Mouse (Mus musculus): ENCODE results near the gene Prdm2. TPM values are rescaled to one million over a fixed set of nuclear protein-coding genes. Genes with fewer than 3 reads are reported as not detected.

Gene Prdm2
- total RNA-seq, 2 experiments from 2014 or later, result 31.6 to 34.6 TPM

GRCm38 (mm10) chr4:143120008-143120407, 92.8 kb downstream of the Prdm2 start:
- DNase-seq (ENCODE audit: low spot score in 2 of 2), result no peak
- intact Hi-C loops (cut with DNase I), result no loop called here

GRCm38 (mm10) chr4:143118843-143119242, 94.0 kb downstream of the Prdm2 start:
- intact Hi-C loops (cut with DNase I), result loop anchor here (10.0 kb wide), 1 partner anchor 96 kb away; the partner anchor contains the start of gene Prdm2
- DNase-seq (ENCODE audit: low spot score in 2 of 2), result peak in 1 of 2 experiments; percentile 35

GRCm38 (mm10) chr4:143115851-143116250, 96.9 kb downstream of the Prdm2 start:
- DNase-seq (ENCODE audit: low spot score in 2 of 2), result no peak
- intact Hi-C loops (cut with DNase I), result loop anchor here (10.0 kb wide), 1 partner anchor 99 kb away; the partner anchor contains the start of gene Prdm2

DNA sequence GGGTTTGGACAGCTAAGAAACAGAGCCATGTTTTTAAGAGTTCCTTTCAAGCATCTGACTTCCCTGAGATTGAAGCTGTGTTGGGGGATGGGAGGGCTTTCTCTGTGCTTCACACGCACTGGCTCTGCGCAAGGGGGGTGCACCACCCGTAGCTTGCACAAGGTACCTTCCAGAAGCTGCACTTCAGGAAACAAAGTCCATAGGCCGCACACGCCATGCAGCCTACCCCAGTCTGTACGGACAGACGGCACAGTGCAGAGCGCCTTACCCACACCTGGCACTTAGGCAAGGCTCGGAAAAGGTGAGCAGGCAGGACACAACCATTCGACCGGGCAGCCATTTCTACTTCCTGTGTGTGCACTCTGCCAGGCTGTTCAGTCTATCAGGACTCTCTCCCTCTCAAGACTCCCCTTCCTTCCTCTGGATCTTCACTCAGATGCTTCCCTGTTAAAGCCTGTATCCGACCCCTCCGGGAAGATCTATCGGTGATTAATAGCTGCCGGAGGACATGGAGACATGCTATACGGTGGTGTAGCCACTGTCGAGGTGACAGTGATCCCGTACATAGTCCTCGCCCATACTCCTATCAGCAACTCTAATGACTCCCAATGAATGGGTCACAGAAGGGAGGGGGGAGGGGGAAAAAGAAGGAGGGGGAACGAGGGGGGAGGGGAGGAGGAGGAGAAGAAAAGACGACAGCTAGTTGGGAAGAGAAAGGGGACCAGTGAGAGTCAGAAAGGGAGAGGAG, 98.4 kb downstream of the Prdm2 start:
- no peak for DNase-seq (ENCODE audit: low spot score in 2 of 2)
- intact Hi-C loops (cut with DNase I), result loop anchor here (5.0 to 10.0 kb wide), 2 partner anchors 48 to 100 kb away; partner anchors contain the start of gene Prdm2

DNA sequence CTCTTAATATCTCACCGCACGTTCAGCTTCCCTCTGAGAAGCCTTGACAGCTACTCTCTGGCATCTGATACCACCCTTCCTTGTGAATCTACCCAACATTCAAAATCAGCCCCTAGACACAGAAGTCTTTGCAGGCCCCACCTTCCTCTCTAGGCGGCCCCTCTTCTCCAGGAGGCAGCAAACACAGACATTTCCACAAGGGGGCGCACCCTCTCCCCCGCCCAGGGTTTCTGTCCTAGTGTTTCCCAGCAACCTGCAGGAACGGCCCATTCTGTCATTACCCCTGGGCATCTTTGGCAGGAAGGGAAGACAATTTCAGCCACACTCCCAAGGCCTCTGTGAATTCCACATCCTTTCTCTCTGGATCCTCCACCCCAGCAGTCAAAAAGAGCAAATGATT, 99.8 kb downstream of the Prdm2 start:
- DNase-seq (ENCODE audit: low spot score in 2 of 2), result peak; percentile 69 to 81
- intact Hi-C loops (cut with DNase I), result loop anchor here (5.0 to 10.0 kb wide), 2 partner anchors 49 to 102 kb away; partner anchors contain the start of gene Prdm2

DNA sequence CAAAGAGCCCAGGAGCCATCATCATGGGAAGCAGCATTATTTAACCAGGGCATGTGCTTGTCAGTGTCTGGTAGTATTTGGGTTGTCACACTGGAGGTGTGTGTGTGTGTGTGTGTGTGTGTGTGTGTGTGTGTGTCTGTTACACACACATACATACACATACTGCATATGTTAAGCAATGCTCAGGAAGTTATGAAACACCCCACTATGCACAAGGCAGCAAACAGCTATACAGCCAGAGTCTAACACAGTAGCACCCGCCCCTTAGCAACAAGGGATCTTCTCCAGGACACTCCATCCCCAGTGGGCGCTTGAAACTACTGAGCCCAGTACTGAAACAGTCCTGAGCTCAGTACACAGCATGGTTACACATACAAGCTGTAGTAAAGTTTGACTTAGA, 100.4 kb downstream of the Prdm2 start:
- no peak for DNase-seq (ENCODE audit: low spot score in 2 of 2)
- intact Hi-C loops (cut with DNase I), result loop anchor here (5.0 to 10.0 kb wide), 2 partner anchors 50 to 102 kb away; partner anchors contain the start of gene Prdm2

DNA sequence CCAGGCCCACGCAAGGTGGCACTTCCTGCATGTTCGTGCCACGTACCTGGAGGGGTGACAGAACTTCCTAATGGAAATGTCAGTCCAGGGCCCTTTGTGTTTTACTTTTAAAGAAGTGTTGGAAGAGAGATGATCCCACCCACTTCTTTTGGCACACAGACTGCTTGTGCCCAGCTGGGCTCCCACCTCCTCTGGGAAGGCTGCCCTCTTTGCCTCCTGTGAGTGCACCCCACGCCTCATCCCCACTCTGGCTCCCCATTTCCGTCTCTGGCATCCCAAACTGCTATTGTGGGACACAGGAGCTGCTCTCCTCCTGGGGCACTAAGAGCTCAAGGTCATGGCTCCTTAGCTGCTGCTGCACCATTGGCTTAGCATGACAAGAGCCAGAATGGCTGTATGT, 100.9 kb downstream of the Prdm2 start:
- intact Hi-C loops (cut with DNase I), result loop anchor here (5.0 to 10.0 kb wide), 2 partner anchors 50 to 103 kb away; partner anchors contain the start of gene Prdm2
- DNase-seq (ENCODE audit: low spot score in 2 of 2), result no peak

GRCm38 (mm10) chr4:143108552-143108951, 104.2 kb downstream of the Prdm2 start:
- intact Hi-C loops (cut with DNase I), result no loop called here
- no peak for DNase-seq (ENCODE audit: low spot score in 2 of 2)

DNA sequence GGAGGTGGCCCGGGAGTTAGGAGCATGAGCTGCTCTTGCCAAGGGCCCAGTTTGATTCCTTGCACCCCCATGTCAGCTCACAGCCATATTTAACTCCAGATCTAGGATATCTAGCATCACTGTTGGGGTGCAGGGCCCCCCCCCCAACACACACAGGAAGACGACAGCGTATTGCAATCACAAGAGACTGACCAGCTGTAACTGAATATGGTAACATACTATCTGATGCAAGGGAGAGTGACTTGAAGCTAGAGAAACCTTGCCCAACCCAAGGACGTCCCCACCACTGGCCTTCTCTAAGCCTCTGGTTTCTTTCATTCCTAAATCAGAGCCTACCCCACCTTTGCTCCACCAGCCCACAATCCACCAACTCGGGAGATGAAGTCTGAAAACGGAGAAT, 105.8 kb downstream of the Prdm2 start:
- DNase-seq (ENCODE audit: low spot score in 2 of 2), result no peak
- intact Hi-C loops (cut with DNase I), result no loop called here

- DNase-seq (ENCODE audit: low spot score in 2 of 2), result no peak
- intact Hi-C loops (cut with DNase I), result no loop called here
Observed at GRCm38 (mm10) chr4:143106566-143106965, 106.2 kb downstream of the Prdm2 start.

- DNase-seq (ENCODE audit: low spot score in 2 of 2), result no peak
- intact Hi-C loops (cut with DNase I), result no loop called here
Observed at GRCm38 (mm10) chr4:143104739-143105138, 108.1 kb downstream of the Prdm2 start.

DNA sequence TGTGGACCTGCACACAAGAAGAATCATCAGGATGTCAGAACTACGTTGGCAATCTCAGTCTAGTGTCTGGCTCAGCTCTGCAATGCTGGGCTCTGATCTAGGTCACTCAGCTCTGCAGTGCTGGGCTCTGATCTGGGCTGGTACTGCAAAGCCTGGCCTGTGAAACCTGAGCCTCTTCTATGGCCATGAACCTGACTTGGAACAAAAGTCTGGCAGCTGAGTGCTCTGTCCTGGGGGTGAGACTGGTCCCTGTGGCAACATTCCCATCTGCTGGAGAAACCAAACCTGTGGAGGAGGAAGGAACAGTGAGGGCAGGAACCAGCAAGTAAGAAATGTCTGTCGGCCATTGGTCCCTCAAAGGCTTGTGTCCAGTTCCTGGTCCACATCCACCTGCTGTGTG, 109.0 kb downstream of the Prdm2 start:
- DNase-seq (ENCODE audit: low spot score in 2 of 2), result no peak
- intact Hi-C loops (cut with DNase I), result no loop called here

- intact Hi-C loops (cut with DNase I), result no loop called here
- DNase-seq (ENCODE audit: low spot score in 2 of 2), result no peak
Observed at GRCm38 (mm10) chr4:143100157-143100556, 112.6 kb downstream of the Prdm2 start.

DNA sequence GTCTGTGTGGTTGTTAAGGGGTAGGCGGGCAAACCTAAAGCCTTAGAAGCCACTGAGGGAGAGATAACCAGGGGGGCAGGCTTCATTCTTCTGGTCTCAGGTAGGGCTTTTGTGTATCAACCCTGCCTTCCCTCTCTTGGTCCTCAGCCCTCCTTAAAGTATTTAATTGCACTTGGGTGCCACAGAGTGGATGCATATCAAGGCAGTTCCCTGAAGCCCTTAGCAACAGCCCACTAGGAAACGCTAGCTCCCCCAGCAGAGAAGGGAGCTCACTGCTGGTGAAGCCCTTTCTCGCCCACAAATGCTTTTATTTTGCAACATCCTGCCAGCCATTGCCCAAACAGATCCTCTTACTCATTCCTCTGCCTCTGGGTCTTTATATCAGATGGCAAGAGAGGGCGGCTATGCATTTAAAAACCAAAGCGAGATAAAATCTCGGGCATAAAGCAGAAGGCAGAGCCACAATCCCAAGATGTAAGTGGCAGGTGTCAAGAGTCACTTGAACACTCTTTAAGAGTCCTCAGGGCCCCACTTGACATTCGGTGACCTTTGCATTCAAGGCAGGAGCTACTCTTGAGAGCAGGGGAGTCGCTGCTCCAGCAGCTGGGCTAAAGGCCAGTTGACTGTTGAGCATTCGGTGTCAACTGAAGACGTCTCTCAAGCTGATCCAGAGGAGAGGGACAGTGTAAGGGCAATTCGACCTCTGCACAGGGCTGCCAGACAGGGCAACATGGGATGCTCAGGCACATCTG, 113.3 kb downstream of the Prdm2 start:
- intact Hi-C loops (cut with DNase I), result no loop called here
- DNase-seq (ENCODE audit: low spot score in 2 of 2), result no peak

DNA sequence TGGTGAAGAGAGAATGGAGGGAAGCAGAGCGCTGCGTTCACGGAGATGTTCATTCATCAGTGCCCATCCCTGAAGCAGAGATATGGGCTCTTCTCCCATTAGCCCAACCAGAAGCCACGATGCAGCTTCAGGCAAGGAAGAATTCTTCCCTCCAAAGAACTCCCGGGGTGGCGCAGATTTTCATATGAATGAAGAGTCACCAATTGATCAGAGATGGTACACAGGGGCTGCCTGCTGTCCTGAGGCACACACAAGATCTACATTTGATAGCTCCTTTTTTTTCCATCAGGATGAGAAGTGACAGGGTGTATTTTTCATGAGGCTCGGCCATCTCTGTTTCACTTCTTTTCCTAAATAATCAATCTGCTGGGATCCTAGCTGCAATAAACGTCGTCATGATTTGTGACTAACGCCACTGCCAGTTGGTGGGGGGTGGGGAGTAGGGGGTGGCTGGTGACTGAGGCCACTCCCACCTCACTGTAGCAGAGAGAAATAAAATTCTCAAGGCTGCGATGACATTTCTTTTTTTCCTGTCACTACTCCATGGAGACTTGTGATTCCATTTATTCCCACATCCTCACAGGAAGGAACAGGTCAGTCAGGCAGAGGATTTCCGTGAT, 120.6 kb downstream of the Prdm2 start:
- intact Hi-C loops (cut with DNase I), result no loop called here
- no peak for DNase-seq (ENCODE audit: low spot score in 2 of 2)

GRCm38 (mm10) chr4:143090551-143090950, 122.2 kb downstream of the Prdm2 start:
- no peak for DNase-seq (ENCODE audit: low spot score in 2 of 2)
- intact Hi-C loops (cut with DNase I), result no loop called here

DNA sequence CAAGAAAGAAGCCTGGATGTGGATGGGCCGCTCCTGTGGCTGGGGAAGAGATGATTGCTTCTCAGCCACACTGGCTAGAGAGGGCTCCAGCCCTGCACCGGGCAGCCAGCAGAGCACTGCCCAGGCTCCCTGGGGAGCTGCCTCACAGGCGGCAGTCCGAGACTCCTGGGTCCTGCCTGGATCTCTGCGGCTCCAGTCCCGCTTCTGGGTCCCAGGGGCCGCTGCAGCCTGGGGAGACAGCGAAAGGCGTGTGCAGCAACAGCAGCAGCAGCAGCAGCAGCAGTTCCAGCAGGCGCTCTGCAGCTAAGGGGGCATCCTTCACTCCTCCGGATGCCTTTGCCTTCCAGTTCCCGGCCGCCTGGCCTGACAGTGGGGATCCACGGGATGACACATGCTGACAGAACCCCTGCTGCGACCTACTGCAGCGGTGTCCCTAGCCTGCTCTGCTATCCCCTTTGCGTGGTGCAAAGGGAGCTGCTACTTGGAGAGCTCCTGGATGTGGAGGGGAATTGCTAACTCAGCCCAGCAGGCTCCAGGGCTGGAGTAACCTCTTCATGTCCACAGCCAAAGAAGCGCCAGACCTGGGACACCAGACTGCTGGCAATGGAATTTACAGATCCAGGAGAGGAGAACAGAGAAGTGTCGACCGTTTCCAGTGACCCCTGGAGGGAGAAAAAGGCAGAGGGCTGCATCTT, 138.6 kb downstream of the Prdm2 start:
- DNase-seq (ENCODE audit: low spot score in 2 of 2), result peak in 1 of 2 experiments; percentile 4

GRCm38 (mm10) chr4:143071791-143072190, 141.0 kb downstream of the Prdm2 start:
- no peak for DNase-seq (ENCODE audit: low spot score in 2 of 2)
- intact Hi-C loops (cut with DNase I), result no loop called here

More for the DNA sequence above, 138.6 kb downstream of the Prdm2 start:
- intact Hi-C loops (cut with DNase I), result no loop called here

- intact Hi-C loops (cut with DNase I), result no loop called here
- no peak for DNase-seq (ENCODE audit: low spot score in 2 of 2)
Observed at GRCm38 (mm10) chr4:143067006-143067405, 145.8 kb downstream of the Prdm2 start.
